Mouse (Mus musculus) lung, embryonic 15.5 days (tissue): ENCODE measurements around the gene Slc16a8. TPM values are rescaled to one million over a fixed set of nuclear protein-coding genes. Genes with fewer than 3 reads are reported as not detected.

ENCODE experiments used
- ATAC-seq: fragments of 200-750 bp; cut with Nextera tagmentation; 2 replicates; pipeline ENCODE4 v1.8.0; 2017; ENCODE audit warnings: moderate number of reproducible peaks, borderline replicate concordance; ENCODE audit not compliant: low FRiP score, low TSS enrichment; ENCODE audit errors: extremely low read depth
- H3K27ac ChIP-seq: fragments of 300-500 bp; sonication (generic); 2 replicates; pipeline ENCODE4 v1.5.1; 2015; ENCODE audit warnings: moderate library complexity, mild to moderate bottlenecking, inconsistent platforms
- H3K27me3 ChIP-seq: fragments of 300-500 bp; sonication (generic); 2 replicates; pipeline ENCODE4 v1.6.1; 2015; ENCODE audit warnings: inconsistent platforms
- H3K36me3 ChIP-seq: fragments of 300-500 bp; sonication (generic); 2 replicates; pipeline ENCODE4 v1.6.1; 2015; ENCODE audit warnings: inconsistent platforms
- H3K4me1 ChIP-seq: fragments of 300-500 bp; sonication (generic); 2 replicates; pipeline ENCODE4 v1.6.1; 2015; ENCODE audit warnings: inconsistent platforms
- H3K4me2 ChIP-seq: fragments of 300-500 bp; sonication (generic); 2 replicates; pipeline ENCODE4 v1.6.1; 2015; ENCODE audit warnings: inconsistent platforms, mild to moderate bottlenecking, moderate library complexity
- H3K4me3 ChIP-seq: fragments of 300-500 bp; sonication (generic); 2 replicates; pipeline ENCODE4 v1.5.1; 2015; ENCODE audit warnings: mild to moderate bottlenecking, inconsistent platforms
- H3K9ac ChIP-seq: fragments of 300-500 bp; sonication (generic); 2 replicates; pipeline ENCODE4 v1.6.1; 2015; ENCODE audit warnings: inconsistent platforms
- H3K9me3 ChIP-seq: fragments of 300-500 bp; sonication (generic); 2 replicates; pipeline ENCODE4 v1.6.1; 2016; ENCODE audit warnings: inconsistent platforms
- WGBS: fragments of 180-500 bp; shearing (Covaris S2); methylation state at CpG from one replicate; pipeline ENCODE4 v1.1.7; 2015; 5-methylcytosine and 5-hydroxymethylcytosine counted together
- polyA plus RNA-seq: library from polyadenylated mRNA; unstranded; fragments of >200 nt; fragmentation: Nextera tagmentation; extraction: Ambion mirVana; gene quantifications from 2 replicates; pipeline ENCODE4 v1.2.1, GENCODE M21; 2015

Slc16a8 gene
- polyA plus RNA-seq, 1 experiment from 2014 or later, result 0.21 TPM

GRCm38 (mm10) chr15:79282434-79282833, 27.9 kb upstream of the Slc16a8 start:
- Histone ChIP-seq H3K36me3 (no peaks in the 10 kb centered on the region), H3K9me3 (no peaks in the 10 kb centered on the region)
- no peak for ATAC-seq

GRCm38 (mm10) chr15:79281389-79281788, 26.8 kb upstream of the Slc16a8 start:
- no peak overlapping the region for H3K4me3 ChIP-seq
- no peaks in the 10 kb centered on the region for H3K9me3 ChIP-seq
- 50% methylated on average over 1 of the region's 1 CpGs for WGBS
- ATAC-seq, result peak; percentile 70
- H3K27me3 ChIP-seq, result no peaks in the 10 kb centered on the region
- H3K27ac ChIP-seq, result peak overlapping the region; percentile 77
- H3K4me1 ChIP-seq, result peaks cover 16% of the 10 kb centered on the region; the same call in 1 of the 2 replicates
- no peaks in the 10 kb centered on the region for H3K36me3 ChIP-seq
- no peak overlapping the region for H3K4me2 ChIP-seq
- H3K9ac ChIP-seq, result no peak overlapping the region

More at GRCm38 (mm10) chr15:79282434-79282833, 27.9 kb upstream of the Slc16a8 start:
- H3K4me2 ChIP-seq, result no peak overlapping the region
- H3K27ac ChIP-seq, result peak overlapping the region; percentile 18; the same call in 1 of the 2 replicates
- 54% methylated on average over 5 of the region's 5 CpGs for WGBS
- H3K4me3 ChIP-seq, result no peak overlapping the region
- H3K9ac ChIP-seq, result no peak overlapping the region
- peaks cover 16% of the 10 kb centered on the region; the same call in 1 of the 2 replicates for H3K4me1 ChIP-seq
- no peaks in the 10 kb centered on the region for H3K27me3 ChIP-seq

DNA sequence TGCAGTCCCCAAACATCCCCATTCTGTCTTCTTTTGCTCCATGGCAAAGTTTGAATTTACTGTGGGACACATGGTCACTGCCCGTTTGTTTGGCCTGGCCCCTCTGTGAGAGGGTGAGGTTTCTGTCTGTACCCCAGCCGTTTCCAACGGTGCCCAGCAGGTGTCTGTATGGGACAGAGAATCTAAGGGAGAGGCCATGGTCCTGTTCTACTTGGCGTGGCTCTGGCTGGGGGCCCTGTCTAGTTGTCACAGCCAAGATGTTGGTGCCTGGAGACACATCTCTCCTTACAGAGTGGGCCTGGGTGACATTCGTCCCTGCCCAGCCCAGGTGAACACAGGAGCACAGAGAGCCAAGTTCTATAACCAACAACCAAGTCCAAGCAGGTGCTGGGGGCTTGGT, 26.3 kb upstream of the Slc16a8 start:
- ATAC-seq, result peak; percentile 12; the same call in 1 of the 2 replicates
- peaks cover 16% of the 10 kb centered on the region; the same call in 1 of the 2 replicates for H3K4me1 ChIP-seq
- no peak overlapping the region for H3K4me3 ChIP-seq
- H3K9ac ChIP-seq, result no peak overlapping the region
- H3K27ac ChIP-seq, result peak overlapping the region; percentile 77
- H3K9me3 ChIP-seq, result no peaks in the 10 kb centered on the region
- H3K36me3 ChIP-seq, result no peaks in the 10 kb centered on the region
- H3K27me3 ChIP-seq, result no peaks in the 10 kb centered on the region
- no peak overlapping the region for H3K4me2 ChIP-seq
- WGBS, result 43% methylated on average over 5 of the region's 5 CpGs

GRCm38 (mm10) chr15:79280209-79280608, 25.6 kb upstream of the Slc16a8 start:
- no peaks in the 10 kb centered on the region for H3K36me3 ChIP-seq
- 31% methylated on average over 6 of the region's 6 CpGs for WGBS
- no peak overlapping the region for H3K4me2 ChIP-seq
- no peak overlapping the region for H3K9ac ChIP-seq
- H3K4me3 ChIP-seq, result no peak overlapping the region
- H3K9me3 ChIP-seq, result no peaks in the 10 kb centered on the region
- H3K27me3 ChIP-seq, result no peaks in the 10 kb centered on the region
- H3K27ac ChIP-seq, result no peak overlapping the region
- peaks cover 12% of the 10 kb centered on the region; the same call in 1 of the 2 replicates for H3K4me1 ChIP-seq
- no peak for ATAC-seq

GRCm38 (mm10) chr15:79277728-79278127, 23.2 kb upstream of the Slc16a8 start:
- Histone ChIP-seq H3K4me1 (peaks cover 11% of the 10 kb centered on the region; the same call in 1 of the 2 replicates), H3K9ac (no peak overlapping the region), H3K9me3 (no peaks in the 10 kb centered on the region), H3K4me3 (no peak overlapping the region), H3K27me3 (no peaks in the 10 kb centered on the region; the same call in 1 of the 2 replicates), H3K4me2 (no peak overlapping the region), H3K27ac (peak overlapping the region; percentile 42; the same call in 1 of the 2 replicates), H3K36me3 (no peaks in the 10 kb centered on the region)
- peak; percentile 36; the same call in 1 of the 2 replicates for ATAC-seq
- 48% methylated on average over 10 of the region's 10 CpGs for WGBS

DNA sequence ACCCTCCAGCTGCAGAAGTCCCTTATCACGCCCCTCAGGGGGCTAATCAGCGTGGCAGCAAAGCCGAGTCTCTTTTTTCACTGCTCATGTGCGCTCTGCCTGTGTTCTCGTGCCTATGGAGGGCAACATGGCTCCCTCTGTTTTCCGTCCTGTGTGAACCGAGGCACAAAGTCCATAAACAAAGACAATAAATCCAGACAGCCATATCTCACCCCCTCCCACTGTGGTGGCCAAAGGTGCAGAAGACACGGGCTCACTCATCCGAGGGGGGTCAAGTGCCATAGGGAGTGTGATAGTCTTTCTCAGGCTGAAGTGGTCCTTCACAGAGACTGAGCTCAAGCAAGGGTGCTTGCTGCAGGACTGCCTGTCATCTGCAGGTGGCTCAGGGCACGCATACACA, 18.5 kb upstream of the Slc16a8 start:
- H3K9ac ChIP-seq, result no peak overlapping the region
- ATAC-seq, result no peak
- no peak overlapping the region for H3K4me3 ChIP-seq
- no peaks in the 10 kb centered on the region for H3K9me3 ChIP-seq
- H3K4me2 ChIP-seq, result no peak overlapping the region
- peaks cover 19% of the 10 kb centered on the region for H3K27me3 ChIP-seq
- peaks cover 13% of the 10 kb centered on the region for H3K4me1 ChIP-seq
- 43% methylated on average over 10 of the region's 10 CpGs for WGBS
- H3K27ac ChIP-seq, result no peak overlapping the region
- no peaks in the 10 kb centered on the region for H3K36me3 ChIP-seq

DNA sequence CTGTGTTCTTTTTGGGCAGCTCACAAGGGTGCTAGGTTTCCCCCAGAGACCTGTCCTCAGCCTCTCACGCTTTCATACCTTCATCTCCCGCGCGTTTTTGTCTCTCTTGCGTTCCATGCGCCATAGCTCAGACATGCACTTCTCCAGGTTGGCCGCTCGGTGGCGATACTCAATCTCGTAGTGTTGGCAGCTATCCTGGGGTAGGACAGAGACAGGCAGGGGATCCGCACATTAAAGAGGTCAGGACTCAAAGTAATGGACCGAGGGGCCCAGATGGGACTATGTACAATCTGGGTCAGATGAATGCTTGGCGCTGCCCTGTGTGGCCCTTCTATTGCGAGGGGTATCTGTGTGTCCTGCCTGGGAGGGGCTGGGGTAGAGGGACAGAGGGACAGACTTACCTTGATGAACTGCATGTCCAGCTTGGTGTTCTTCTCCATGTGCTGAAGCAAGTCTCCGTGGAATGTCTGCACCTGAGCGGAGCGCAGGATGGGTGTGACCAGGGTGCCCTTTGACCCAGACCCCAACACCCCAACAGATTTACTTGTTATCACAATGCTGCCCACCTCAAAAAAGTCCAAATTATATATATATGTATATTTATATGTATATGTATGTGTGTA, 16.7 kb upstream of the Slc16a8 start:
- Histone ChIP-seq H3K4me2 (peak overlapping the region; percentile 72), H3K4me3 (peak overlapping the region; percentile 36), H3K9me3 (no peaks in the 10 kb centered on the region), H3K9ac (no peak overlapping the region), H3K27me3 (peaks cover 24% of the 10 kb centered on the region), H3K27ac (no peak overlapping the region), H3K36me3 (no peaks in the 10 kb centered on the region), H3K4me1 (peaks cover 13% of the 10 kb centered on the region)
- WGBS, result 16% methylated on average over 17 of the region's 17 CpGs
- ATAC-seq, result no peak

GRCm38 (mm10) chr15:79270317-79271123, 16.0 kb upstream of the Slc16a8 start:
- H3K27me3 ChIP-seq, result peaks cover 24% of the 10 kb centered on the region
- peak overlapping the region; percentile 72 for H3K4me2 ChIP-seq
- H3K27ac ChIP-seq, result peak overlapping the region; percentile 55; the same call in 1 of the 2 replicates
- H3K4me1 ChIP-seq, result peaks cover 13% of the 10 kb centered on the region
- no peaks in the 10 kb centered on the region for H3K36me3 ChIP-seq
- H3K4me3 ChIP-seq, result peak overlapping the region; percentile 36
- H3K9ac ChIP-seq, result peak overlapping the region; percentile 22
- peak; percentile 64 for ATAC-seq
- H3K9me3 ChIP-seq, result no peaks in the 10 kb centered on the region
- 1% methylated on average over 33 of the region's 33 CpGs for WGBS

DNA sequence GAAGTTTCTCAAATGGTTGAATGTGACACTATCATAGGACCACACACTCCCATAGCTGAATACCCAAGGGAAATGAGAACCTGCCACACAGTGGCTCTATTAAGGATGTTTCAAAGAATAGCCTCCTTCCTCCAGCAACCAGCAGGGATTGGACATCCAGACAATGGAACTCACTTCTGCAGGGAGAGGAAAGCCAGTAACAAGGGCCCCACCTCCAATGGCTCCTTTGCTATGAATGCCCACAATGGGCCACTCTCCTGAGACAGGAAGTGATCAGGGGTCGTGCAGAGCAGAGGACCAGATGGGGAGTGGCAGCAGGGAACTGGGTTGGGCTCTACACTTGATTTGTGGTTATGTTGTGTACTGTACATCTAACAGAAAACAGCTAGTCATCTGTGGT, 14.0 kb upstream of the Slc16a8 start:
- H3K36me3 ChIP-seq, result no peaks in the 10 kb centered on the region
- no peaks in the 10 kb centered on the region for H3K9me3 ChIP-seq
- no peak overlapping the region for H3K4me2 ChIP-seq
- H3K27me3 ChIP-seq, result peaks cover 35% of the 10 kb centered on the region
- H3K27ac ChIP-seq, result no peak overlapping the region
- H3K4me3 ChIP-seq, result no peak overlapping the region
- WGBS, result 27% methylated on average over 1 of the region's 1 CpGs
- peaks cover 13% of the 10 kb centered on the region for H3K4me1 ChIP-seq
- H3K9ac ChIP-seq, result no peak overlapping the region
- ATAC-seq, result no peak

DNA sequence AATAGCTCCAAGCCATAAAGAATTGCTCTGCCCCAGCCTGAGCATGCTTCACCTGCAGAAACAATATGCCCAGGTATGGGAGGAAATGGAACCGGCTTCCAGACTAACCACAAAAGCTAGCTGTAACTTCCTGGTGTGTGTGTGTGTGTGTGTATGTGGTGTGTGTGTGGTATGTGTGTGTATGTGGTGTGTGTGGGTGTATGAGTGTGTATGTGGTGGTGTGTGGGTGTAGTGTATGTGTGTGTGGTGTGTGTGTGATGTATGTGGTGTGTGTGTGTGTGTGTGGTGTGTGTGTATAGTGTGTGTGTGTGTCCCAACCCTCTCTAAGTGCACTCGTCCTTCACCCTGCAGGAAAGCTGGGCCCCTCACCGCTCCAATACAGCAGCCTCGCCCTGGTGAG, 10.8 kb upstream of the Slc16a8 start:
- Histone ChIP-seq H3K27ac (no peak overlapping the region), H3K36me3 (no peaks in the 10 kb centered on the region), H3K9ac (no peak overlapping the region), H3K27me3 (peaks cover 49% of the 10 kb centered on the region), H3K9me3 (no peaks in the 10 kb centered on the region), H3K4me2 (no peak overlapping the region), H3K4me3 (no peak overlapping the region), H3K4me1 (peaks cover 21% of the 10 kb centered on the region)
- 47% methylated on average over 4 of the region's 4 CpGs for WGBS
- ATAC-seq, result no peak

DNA sequence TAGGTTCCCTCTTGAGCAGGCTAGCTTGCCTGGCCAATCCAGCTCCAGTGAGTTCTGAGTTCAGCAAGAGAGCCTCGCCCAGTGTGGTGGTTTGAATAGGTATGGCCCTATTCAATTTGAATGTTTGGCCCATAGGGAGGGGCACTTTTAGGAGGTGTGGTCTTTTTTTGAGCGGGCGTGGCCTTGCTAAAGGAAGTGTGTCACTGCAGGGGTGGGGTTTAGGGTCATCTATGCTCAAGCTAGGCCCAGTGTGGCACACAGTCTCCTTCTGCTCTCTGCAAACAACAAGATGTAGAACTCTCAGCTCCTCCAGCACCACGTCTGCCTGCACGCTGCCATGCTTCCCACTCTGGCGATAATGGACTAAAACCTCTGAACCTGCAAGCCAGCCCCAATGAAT, 9.2 kb upstream of the Slc16a8 start:
- no peak overlapping the region for H3K27ac ChIP-seq
- no peaks in the 10 kb centered on the region for H3K9me3 ChIP-seq
- no peak for ATAC-seq
- no peak overlapping the region for H3K4me3 ChIP-seq
- H3K4me1 ChIP-seq, result peaks cover 18% of the 10 kb centered on the region
- H3K36me3 ChIP-seq, result no peaks in the 10 kb centered on the region
- WGBS, result 88% methylated on average over 6 of the region's 6 CpGs
- no peak overlapping the region for H3K9ac ChIP-seq
- H3K27me3 ChIP-seq, result peaks cover 64% of the 10 kb centered on the region
- no peak overlapping the region for H3K4me2 ChIP-seq

- Histone ChIP-seq H3K27me3 (peaks cover 60% of the 10 kb centered on the region), H3K9me3 (no peaks in the 10 kb centered on the region), H3K4me2 (no peak overlapping the region), H3K36me3 (no peaks in the 10 kb centered on the region), H3K9ac (no peak overlapping the region), H3K27ac (no peak overlapping the region), H3K4me1 (peaks cover 18% of the 10 kb centered on the region), H3K4me3 (no peak overlapping the region)
- ATAC-seq, result no peak
- WGBS, result 92% methylated on average over 3 of the region's 3 CpGs
Observed at GRCm38 (mm10) chr15:79262786-79263309, 8.3 kb upstream of the Slc16a8 start.
